Mouse (Mus musculus) lung, postnatal 25 days (tissue): ENCODE data around the gene Olfr873.
"Not testable (repeated sequence)": the region's sequence is repeated elsewhere in the genome, so short reads cannot be mapped to it uniquely, and the experiment has no call there.

Experiments used
- DNase-seq: peaks from one replicate; pipeline ENCODE4 v3.0.0; 2022; ENCODE audit warnings: low spot score

The Olfr873 gene

GRCm38 (mm10) chr9:20298232-20298631 is at the start of gene Olfr873:
Gene Olfr873, plus strand, starts transcription at chr9:20298532.
- no peak for DNase-seq

- DNase-seq = no peak
Observed at GRCm38 (mm10) chr9:20282051-20282450, 16.3 kb upstream of the Olfr873 start, which contains the start of gene Olfr39. Gene Olfr39, plus strand, starts transcription at chr9:20282351.

GRCm38 (mm10) chr9:20295562-20295961 is 2.8 kb upstream of the Olfr873 start:
- not testable (repeated sequence) for DNase-seq

- DNase-seq = no peak
Observed at GRCm38 (mm10) chr9:20335994-20336393, 37.7 kb downstream of the Olfr873 start, which contains the start of gene Olfr18. Gene Olfr18, minus strand, starts transcription at chr9:20336094.

GRCm38 (mm10) chr9:20348501-20348900 is 50.2 kb downstream of the Olfr873 start:
- DNase-seq = no peak
